Mouse (Mus musculus): ENCODE results near the gene Tecpr2. TPM values are rescaled to one million over a fixed set of nuclear protein-coding genes. Genes with fewer than 3 reads are reported as not detected.

Tecpr2 gene
- polyA plus RNA-seq, 1 experiment = 3.3 TPM

DNA sequence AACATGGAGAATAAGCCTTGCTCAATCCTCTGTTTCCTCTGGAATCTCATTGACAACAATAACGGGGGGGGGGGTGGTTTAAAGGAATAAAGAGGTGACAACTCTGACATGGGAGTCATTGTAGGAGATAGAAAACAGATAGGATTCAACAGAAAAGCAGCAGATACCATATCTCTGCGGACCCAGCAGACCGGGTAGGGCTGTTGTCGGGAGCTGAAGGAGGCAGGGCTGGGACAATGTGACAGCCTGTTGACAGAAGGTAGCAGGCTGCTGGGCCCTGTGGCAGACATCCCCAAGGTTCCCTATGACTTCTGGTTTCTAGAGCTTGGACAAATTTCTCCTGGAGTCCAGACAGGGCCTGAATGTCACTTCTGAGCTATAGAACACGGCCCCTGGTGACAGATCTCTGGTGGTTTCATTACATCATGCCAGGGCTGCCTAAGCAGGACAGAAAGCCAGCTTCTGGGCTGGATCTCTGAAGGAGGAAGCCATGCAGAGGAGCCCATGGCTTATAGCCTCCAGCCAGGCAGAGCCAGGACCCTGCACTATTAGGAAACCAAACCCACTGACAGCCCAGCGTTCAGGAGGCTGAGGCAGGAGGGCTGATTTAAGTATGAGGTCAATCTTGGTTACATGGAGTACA, 120.7 kb downstream of the Tecpr2 start:
- Histone ChIP-seq H3K27ac (replicated peaks; ENCODE audit: low read depth, low read length) (no peak overlapping the region), H3K4me1 (ENCODE audit: control insufficient read depth, insufficient read depth, insufficient read length, low read length) (peaks cover 18% of the 10 kb centered on the region), H3K4me3 (ENCODE audit: insufficient read depth, low read depth, low read length) (no peak overlapping the region)

DNA sequence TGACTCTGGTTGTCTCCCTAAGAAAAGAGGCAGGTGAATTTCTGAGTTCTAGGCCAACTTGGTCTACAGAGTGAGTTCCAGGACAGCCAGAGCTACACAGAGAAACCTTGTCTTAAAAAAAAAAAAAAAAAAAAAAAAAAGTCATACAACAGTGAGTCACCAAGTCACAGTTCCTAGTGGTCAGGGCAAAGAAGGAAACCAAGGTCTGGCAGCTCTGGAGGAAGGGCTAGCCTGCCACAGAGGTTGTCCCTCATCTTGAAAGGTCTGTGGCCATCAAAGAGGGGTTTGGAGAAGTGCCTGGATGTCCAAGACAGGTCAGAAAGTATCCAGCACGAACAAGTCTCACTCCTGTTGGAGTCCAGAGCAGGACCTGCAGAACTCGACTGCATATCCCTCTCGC, 127.7 kb downstream of the Tecpr2 start:
- Histone ChIP-seq H3K27ac (replicated peaks; ENCODE audit: low read depth, low read length) (no peak overlapping the region), H3K4me1 (ENCODE audit: control insufficient read depth, insufficient read depth, insufficient read length, low read length) (no peaks in the 10 kb centered on the region), H3K4me3 (ENCODE audit: insufficient read depth, low read depth, low read length) (no peak overlapping the region)

DNA sequence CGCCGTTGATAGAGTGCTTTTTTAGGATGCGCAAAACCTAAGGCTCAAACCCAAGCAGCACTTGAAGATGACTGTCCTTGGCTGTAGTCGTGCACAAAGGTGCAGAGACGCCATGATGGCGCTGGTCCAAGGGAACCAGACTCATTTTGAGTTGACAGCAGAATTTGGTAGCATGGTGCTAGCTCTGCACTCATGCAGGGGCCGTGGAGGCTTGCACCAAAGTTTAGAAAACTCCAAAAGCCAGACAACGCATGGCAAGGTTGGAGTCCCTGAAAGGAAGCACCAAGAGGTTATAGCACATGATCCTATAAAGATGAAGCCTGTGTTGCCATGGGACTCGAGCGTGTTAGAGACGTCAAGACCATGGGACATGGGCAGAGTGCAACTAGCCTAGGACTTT, 129.0 kb downstream of the Tecpr2 start:
- Histone ChIP-seq H3K4me3 (ENCODE audit: insufficient read depth, low read depth, low read length) (no peak overlapping the region), H3K4me1 (ENCODE audit: control insufficient read depth, insufficient read depth, insufficient read length, low read length) (no peaks in the 10 kb centered on the region), H3K27ac (replicated peaks; ENCODE audit: low read depth, low read length) (no peak overlapping the region)

DNA sequence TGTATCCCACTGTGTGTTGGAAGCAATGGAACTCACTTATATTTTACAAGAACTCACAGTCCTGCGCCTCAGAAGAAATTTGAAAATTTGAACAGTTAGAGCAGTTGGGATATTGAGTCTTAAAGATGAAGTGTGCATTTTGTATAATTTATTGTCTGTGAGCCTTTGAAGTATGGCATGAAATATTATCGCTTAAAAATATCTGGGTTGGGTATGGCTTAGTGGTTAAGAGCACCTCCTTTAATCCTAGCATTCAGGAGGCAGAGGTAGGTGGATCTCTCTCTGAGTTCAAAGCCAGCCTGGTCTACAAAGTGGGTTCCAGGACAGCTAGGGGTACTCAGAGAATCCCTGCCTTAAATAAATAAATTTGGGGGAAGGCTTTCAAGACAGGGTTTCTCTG, 130.0 kb downstream of the Tecpr2 start:
- H3K4me1 ChIP-seq (ENCODE audit: control insufficient read depth, insufficient read depth, insufficient read length, low read length) = no peaks in the 10 kb centered on the region
- no peak overlapping the region for H3K4me3 ChIP-seq (ENCODE audit: insufficient read depth, low read depth, low read length)
- no peak overlapping the region for H3K27ac ChIP-seq (replicated peaks; ENCODE audit: low read depth, low read length)

DNA sequence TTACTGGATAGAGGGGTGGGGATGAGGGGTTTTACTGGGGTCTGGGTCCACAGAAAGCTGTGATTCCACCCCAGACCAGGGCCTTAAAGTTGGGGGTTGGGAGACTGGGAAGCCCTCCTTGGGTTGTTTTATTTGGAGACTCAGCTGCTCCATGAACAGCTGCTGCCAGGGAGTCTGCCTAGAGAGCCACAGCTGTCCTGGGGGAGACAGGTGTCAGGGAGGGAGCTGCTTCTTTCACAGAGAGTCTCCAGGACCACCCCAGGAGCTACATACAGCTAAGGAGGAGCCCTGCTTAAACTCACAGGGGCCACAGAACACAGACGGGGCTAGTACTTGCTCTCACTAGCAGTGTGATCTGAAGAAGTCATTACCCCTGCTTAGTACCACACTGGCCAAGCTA, 132.1 kb downstream of the Tecpr2 start:
- Histone ChIP-seq H3K27ac (replicated peaks; ENCODE audit: low read depth, low read length) (no peak overlapping the region), H3K4me1 (ENCODE audit: control insufficient read depth, insufficient read depth, insufficient read length, low read length) (no peaks in the 10 kb centered on the region), H3K4me3 (ENCODE audit: insufficient read depth, low read depth, low read length) (no peak overlapping the region)

DNA sequence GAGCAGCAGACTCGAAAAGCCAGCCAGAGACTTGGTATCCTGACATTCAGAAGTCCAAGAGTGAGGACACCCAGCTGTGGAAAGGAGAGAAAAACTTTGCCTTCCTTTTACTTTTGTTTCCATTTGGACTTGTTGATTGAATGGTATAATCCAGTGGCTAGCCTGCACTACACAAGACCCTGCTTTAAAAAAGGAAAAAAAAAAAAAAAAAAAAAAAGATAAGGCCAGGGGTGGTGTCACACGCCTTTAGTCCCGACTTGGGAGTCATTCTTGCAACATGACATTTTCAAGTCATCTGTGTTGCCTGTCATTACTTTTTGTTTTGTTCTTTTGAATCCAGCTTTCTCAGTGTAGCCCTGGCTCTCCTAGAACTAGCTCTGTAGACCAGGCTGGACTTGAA, 132.5 kb downstream of the Tecpr2 start:
- no peaks in the 10 kb centered on the region for H3K4me1 ChIP-seq (ENCODE audit: control insufficient read depth, insufficient read depth, insufficient read length, low read length)
- no peak overlapping the region for H3K27ac ChIP-seq (replicated peaks; ENCODE audit: low read depth, low read length)
- H3K4me3 ChIP-seq (ENCODE audit: insufficient read depth, low read depth, low read length) = no peak overlapping the region

Other genes starting within 250 kb of the Tecpr2 start
- gene 1700001K19Rik, start 206.6 kb upstream of the Tecpr2 start, polyA plus RNA-seq (2012; ENCODE audit: insufficient read depth, insufficient read length, missing spikeins) = not detected in 2 replicates
- gene Hsp90aa1, start 186.5 kb upstream of the Tecpr2 start, polyA plus RNA-seq (2012; ENCODE audit: insufficient read depth, insufficient read length, missing spikeins) = 462 and 467 TPM in 2 replicates
- 18.4 and 24.8 TPM in 2 replicates for gene Wdr20, start 151.3 kb upstream of the Tecpr2 start, polyA plus RNA-seq (2012; ENCODE audit: insufficient read depth, insufficient read length, missing spikeins)
- not detected in 2 replicates for gene Mok, start 48.3 kb upstream of the Tecpr2 start, polyA plus RNA-seq (2012; ENCODE audit: insufficient read depth, insufficient read length, missing spikeins)
- gene Zfp839, start 39.0 kb upstream of the Tecpr2 start, polyA plus RNA-seq (2012; ENCODE audit: insufficient read depth, insufficient read length, missing spikeins) = 3.8 and 4.2 TPM in 2 replicates
- gene Cinp, start 119 bp upstream of the Tecpr2 start, polyA plus RNA-seq (2012; ENCODE audit: insufficient read depth, insufficient read length, missing spikeins) = 35.5 and 37.9 TPM in 2 replicates
- gene Ankrd9, start 89.8 kb downstream of the Tecpr2 start, polyA plus RNA-seq (2012; ENCODE audit: insufficient read depth, insufficient read length, missing spikeins) = 20.9 and 25.8 TPM in 2 replicates
- 6.8 and 9.7 TPM in 2 replicates for gene Rcor1, start 150.1 kb downstream of the Tecpr2 start, polyA plus RNA-seq (2012; ENCODE audit: insufficient read depth, insufficient read length, missing spikeins)

Measured in brown adipose tissue, adult 24 weeks (tissue).